Mouse (Mus musculus) hindbrain, postnatal 0 days (tissue): ENCODE data around the gene Trmt61a. TPM values are rescaled to one million over a fixed set of nuclear protein-coding genes. Genes with fewer than 3 reads are reported as not detected.
A peak's percentile ranks its signal among the peaks of the same experiment; 100 is the strongest.

Source experiments
- ATAC-seq: fragments of 200-750 bp; cut with Nextera tagmentation; 2 replicates; pipeline ENCODE4 v1.8.0; 2017; ENCODE audit warnings: mild to moderate bottlenecking, moderate TSS enrichment, moderate library complexity
- DNase-seq: peaks from one replicate; pipeline ENCODE4 v3.0.0-alpha.2; 2015; ENCODE audit warnings: low spot score
- H3K27ac ChIP-seq: fragments of 300-500 bp; sonication (generic); 2 replicates; pipeline ENCODE4 v1.5.1; 2014; ENCODE audit warnings: mild to moderate bottlenecking
- H3K27me3 ChIP-seq: fragments of 300-500 bp; sonication (generic); 2 replicates; pipeline ENCODE4 v1.6.1; 2014; ENCODE audit warnings: low read length, mixed read lengths; ENCODE audit not compliant: insufficient read depth
- H3K36me3 ChIP-seq: fragments of 300-500 bp; sonication (generic); 2 replicates; pipeline ENCODE4 v1.6.1; 2014; ENCODE audit warnings: low read length, mixed read lengths; ENCODE audit not compliant: insufficient read depth
- H3K4me1 ChIP-seq: fragments of 300-500 bp; sonication (generic); 2 replicates; pipeline ENCODE4 v1.6.1; 2014; ENCODE audit warnings: antibody characterized with exemption, low read length, mixed read lengths; ENCODE audit not compliant: insufficient read depth
- H3K4me2 ChIP-seq: fragments of 300-500 bp; sonication (generic); 2 replicates; pipeline ENCODE4 v1.6.1; 2014; ENCODE audit warnings: low read depth, mild to moderate bottlenecking, low read length, moderate library complexity, mixed read lengths
- H3K4me3 ChIP-seq: fragments of 300-500 bp; sonication (generic); 2 replicates; pipeline ENCODE4 v1.5.1; 2014; ENCODE audit warnings: low read length
- H3K9ac ChIP-seq: fragments of 300-500 bp; sonication (generic); replicated peaks from 2 replicates; pipeline ENCODE4 v1.6.1; 2014; ENCODE audit warnings: mild to moderate bottlenecking, low read length, moderate library complexity, mixed read lengths
- H3K9me3 ChIP-seq: fragments of 300-500 bp; sonication (generic); 2 replicates; pipeline ENCODE4 v1.6.1; 2016; ENCODE audit warnings: low read length, mixed read lengths
- CTCF ChIP-seq: IDR thresholded peaks from 2 replicates; pipeline ENCODE4 v1.5.1; 2016; ENCODE audit warnings: antibody characterized with exemption, control low read depth, low read depth
- WGBS: fragments of 180-500 bp; shearing (Covaris S2); extraction: QIAGEN DNeasy Blood & Tissue Kit; methylation state at CpG from one replicate; pipeline ENCODE4 v1.1.7; 2014; 5-methylcytosine and 5-hydroxymethylcytosine counted together
- polyA plus RNA-seq: library from polyadenylated mRNA; unstranded; fragments of >200 nt; fragmentation: Nextera tagmentation; extraction: Ambion mirVana; gene quantifications from 2 replicates; pipeline ENCODE4 v1.2.1, GENCODE M21; 2015
- total RNA-seq: library from RNA; depleted of rRNA; stranded (reverse); fragments of >200 nt; gene quantifications from 2 replicates; pipeline ENCODE4 v1.2.3, GENCODE M21; 2014

Trmt61a gene
- total and polyA plus RNA-seq, 2 experiments from 2014 or later, result 9.2 to 29.7 TPM

- H3K9ac ChIP-seq, result no peak overlapping the region
- no peak overlapping the region for H3K4me3 ChIP-seq
- H3K4me2 ChIP-seq, result no peak overlapping the region
- ATAC-seq (peak; percentile 48), DNase-seq (peak; percentile 74)
- H3K4me1 ChIP-seq, result peaks cover 49% of the 10 kb centered on the region
- peak overlapping the region; percentile 91 for H3K27ac ChIP-seq
- H3K9me3 ChIP-seq, result no peaks in the 10 kb centered on the region
- H3K36me3 ChIP-seq, result no peaks in the 10 kb centered on the region
- TF ChIP-seq CTCF, result peak; percentile 29; the same call in 1 of the 2 replicates
- H3K27me3 ChIP-seq, result no peaks in the 10 kb centered on the region
- WGBS, result 17% methylated on average over 5 of the region's 5 CpGs
These were observed 13.5 kb downstream of the Trmt61a start for GRCm38 (mm10) chr12:111691346-111691872.

- ATAC-seq (no peak), DNase-seq (no peak)
- Histone ChIP-seq H3K4me2 (no peak overlapping the region), H3K27me3 (no peaks in the 10 kb centered on the region), H3K4me1 (peaks cover 39% of the 10 kb centered on the region), H3K9ac (no peak overlapping the region), H3K4me3 (no peak overlapping the region), H3K36me3 (no peaks in the 10 kb centered on the region), H3K9me3 (no peaks in the 10 kb centered on the region), H3K27ac (peak overlapping the region; percentile 91)
- 50% methylated on average over 5 of the region's 5 CpGs for WGBS
- TF ChIP-seq CTCF, result no peak
These were observed 15.0 kb downstream of the Trmt61a start for GRCm38 (mm10) chr12:111692899-111693298.

GRCm38 (mm10) chr12:111693341-111694270, 15.7 kb downstream of the Trmt61a start:
- H3K4me3 ChIP-seq, result no peak overlapping the region
- peak overlapping the region; percentile 21 for H3K4me2 ChIP-seq
- TF ChIP-seq CTCF, result no peak
- peak overlapping the region; percentile 10; the same call in 1 of the 2 replicates for H3K9ac ChIP-seq
- H3K9me3 ChIP-seq, result no peaks in the 10 kb centered on the region
- peak; percentile 85 for ATAC-seq
- 13% methylated on average over 18 of the region's 18 CpGs for WGBS
- no peaks in the 10 kb centered on the region for H3K36me3 ChIP-seq
- H3K27ac ChIP-seq, result peak overlapping the region; percentile 91
- DNase-seq, result peak; percentile 91
- no peaks in the 10 kb centered on the region for H3K27me3 ChIP-seq
- H3K4me1 ChIP-seq, result peaks cover 33% of the 10 kb centered on the region

- DNase-seq (no peak), ATAC-seq (peak; percentile 82)
- H3K9ac ChIP-seq, result no peak overlapping the region; the same call in 1 of the 2 replicates
- peak overlapping the region; percentile 21 for H3K4me2 ChIP-seq
- H3K9me3 ChIP-seq, result no peaks in the 10 kb centered on the region
- H3K4me3 ChIP-seq, result no peak overlapping the region
- no peaks in the 10 kb centered on the region for H3K27me3 ChIP-seq
- WGBS, result 4% methylated on average over 12 of the region's 12 CpGs
- H3K36me3 ChIP-seq, result no peaks in the 10 kb centered on the region
- no peak for TF ChIP-seq CTCF
- H3K4me1 ChIP-seq, result peaks cover 33% of the 10 kb centered on the region
- H3K27ac ChIP-seq, result peak overlapping the region; percentile 91
These were observed 16.4 kb downstream of the Trmt61a start for GRCm38 (mm10) chr12:111694271-111694781.

GRCm38 (mm10) chr12:111694880-111695804, 17.2 kb downstream of the Trmt61a start:
- Histone ChIP-seq H3K4me1 (peaks cover 33% of the 10 kb centered on the region), H3K36me3 (no peaks in the 10 kb centered on the region), H3K27ac (peak overlapping the region; percentile 91), H3K9ac (no peak overlapping the region; the same call in 1 of the 2 replicates), H3K4me2 (peak overlapping the region; percentile 21; the same call in 1 of the 2 replicates), H3K4me3 (no peak overlapping the region), H3K9me3 (no peaks in the 10 kb centered on the region), H3K27me3 (no peaks in the 10 kb centered on the region)
- ATAC-seq (peak; percentile 38), DNase-seq (peak; percentile 79)
- no peak for TF ChIP-seq CTCF
- WGBS, result 26% methylated on average over 13 of the region's 13 CpGs

- peaks cover 33% of the 10 kb centered on the region for H3K4me1 ChIP-seq
- H3K27me3 ChIP-seq, result no peaks in the 10 kb centered on the region
- WGBS, result 13% methylated on average over 6 of the region's 6 CpGs
- H3K9me3 ChIP-seq, result no peaks in the 10 kb centered on the region
- no peak overlapping the region for H3K4me3 ChIP-seq
- ATAC-seq, result no peak
- H3K27ac ChIP-seq, result peak overlapping the region; percentile 91
- H3K36me3 ChIP-seq, result no peaks in the 10 kb centered on the region
- peak; percentile 92 for DNase-seq
- H3K4me2 ChIP-seq, result no peak overlapping the region
- peak; percentile 88 for TF ChIP-seq CTCF
- H3K9ac ChIP-seq, result no peak overlapping the region
These were observed 18.3 kb downstream of the Trmt61a start for GRCm38 (mm10) chr12:111696239-111696638.
